Mouse (Mus musculus) frontal cortex, adult 2 months (tissue): Measurements from ENCODE around the gene Syn3. TPM values are rescaled to one million over a fixed set of nuclear protein-coding genes. Genes with fewer than 3 reads are reported as not detected.
"Not testable (repeated sequence)": the region's sequence is repeated elsewhere in the genome, so short reads cannot be mapped to it uniquely, and the experiment has no call there.

Experiments
- DNase-seq, 2 experiments: peaks; one replicate each; pipeline ENCODE4 v3.0.0; 2022; ENCODE audit warnings: low spot score in 1 of 2; ENCODE audit errors: extremely low spot score in 1 of 2
- polyA plus RNA-seq: library from polyadenylated mRNA; depleted of rRNA; stranded (reverse); fragments of >200 nt; gene quantifications from 2 replicates; pipeline ENCODE4 v1.2.3, GENCODE M21; 2012

Gene Syn3
- polyA plus RNA-seq, 1 experiment = 10.4 TPM

DNA sequence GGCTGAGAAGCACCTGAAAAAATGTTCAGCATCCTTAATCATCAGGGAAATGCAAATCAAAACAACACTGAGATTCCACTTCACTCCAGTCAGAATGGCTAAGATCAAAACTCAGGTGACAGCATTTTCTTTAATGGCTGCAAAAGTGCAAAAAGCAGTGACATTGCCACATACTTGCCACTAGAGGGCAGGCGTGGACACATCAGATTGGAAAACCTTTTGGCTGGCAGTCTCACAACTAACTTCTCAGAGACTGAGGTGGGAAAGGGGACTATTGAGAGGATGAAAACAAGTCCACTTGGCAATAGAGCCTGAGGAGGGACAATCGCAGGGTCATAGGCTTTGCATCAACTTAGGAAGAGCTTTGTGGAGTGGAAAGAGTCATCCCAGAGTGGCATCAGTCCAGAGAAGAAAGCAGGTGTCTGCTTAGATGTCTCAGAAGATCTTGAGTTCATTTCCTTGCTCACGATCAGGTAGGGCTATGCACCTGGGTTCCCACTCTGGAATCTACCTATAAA, 25.0 kb downstream of the Syn3 start:
- peak in 1 of 2 experiments; percentile 73 for DNase-seq

GRCm38 (mm10) chr10:86468612-86469546, 29.8 kb downstream of the Syn3 start:
- DNase-seq = no peak

- peak; percentile 41 to 93 for DNase-seq
Measured at GRCm38 (mm10) chr10:86463538-86464199, 35.0 kb downstream of the Syn3 start.

DNA sequence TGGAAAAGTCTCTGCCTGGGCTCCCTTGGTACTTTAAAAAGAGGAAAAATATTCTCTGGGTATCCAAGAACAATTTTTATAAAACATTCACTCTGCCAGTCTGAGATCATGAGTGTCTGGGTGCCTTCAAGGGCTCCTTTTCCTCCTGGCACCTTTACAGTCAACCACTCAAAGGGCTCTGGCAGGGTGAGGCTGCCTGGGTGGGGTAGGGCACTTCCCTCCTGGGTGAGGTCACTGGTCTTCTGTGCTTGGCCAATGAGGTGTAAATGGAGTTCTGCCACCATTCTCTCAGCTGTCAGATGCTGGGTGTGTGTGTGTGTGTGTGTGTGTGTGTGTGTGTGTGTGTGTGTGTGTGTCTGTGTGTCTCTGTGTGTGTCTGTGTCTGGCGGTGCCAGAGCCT, 39.1 kb downstream of the Syn3 start:
- no peak for DNase-seq

DNA sequence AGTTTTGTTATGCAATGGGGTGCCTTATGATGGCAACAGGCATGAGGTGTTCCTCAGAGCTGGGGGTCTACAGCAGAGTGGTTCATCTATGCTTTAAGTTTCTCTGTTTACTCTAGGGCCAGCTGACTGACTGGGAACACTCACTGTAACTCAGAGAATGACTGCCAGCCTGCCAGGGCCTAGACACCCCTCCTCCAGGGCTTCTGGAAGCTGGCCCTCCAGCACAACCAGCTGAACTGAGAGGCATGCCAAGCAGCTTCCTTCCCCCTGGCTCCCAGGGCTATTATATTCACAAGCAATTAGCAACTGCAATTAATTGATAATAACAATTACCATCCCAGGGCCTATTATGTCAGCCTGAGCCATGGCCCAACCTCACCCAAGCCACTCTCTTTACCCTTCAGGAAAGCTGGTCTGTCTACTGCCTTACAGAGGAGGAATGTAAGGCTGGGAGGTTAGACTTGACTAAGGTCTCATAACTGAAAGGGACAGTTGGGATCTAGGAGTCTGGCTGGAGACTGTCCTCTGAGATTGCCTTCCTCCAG, 41.0 kb downstream of the Syn3 start:
- peak; percentile 49 to 50 for DNase-seq

DNA sequence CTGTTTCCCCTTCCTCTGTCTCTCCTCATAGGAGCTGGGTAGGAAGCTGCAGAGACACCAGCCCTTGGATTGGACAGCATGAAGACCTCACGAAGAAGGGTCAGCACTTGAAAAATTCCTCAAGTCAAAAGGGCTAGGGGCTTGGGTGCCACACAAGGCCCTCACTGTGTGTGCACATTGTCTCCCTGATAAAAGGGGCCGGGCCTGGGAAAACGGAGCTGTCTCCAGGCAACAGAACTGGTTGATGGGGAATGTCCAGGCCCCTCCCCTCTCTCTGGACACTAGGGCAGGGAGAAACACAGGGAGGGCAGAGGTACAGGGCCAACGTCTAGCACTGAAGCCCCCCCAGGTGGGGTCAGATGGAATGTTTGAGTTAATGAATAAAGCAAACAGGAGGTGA, 41.5 kb downstream of the Syn3 start:
- peak in 1 of 2 experiments; percentile 37 for DNase-seq

- no peak for DNase-seq
Measured at GRCm38 (mm10) chr10:86455296-86456055, 43.2 kb downstream of the Syn3 start.

- peak in 1 of 2 experiments; percentile 79 for DNase-seq
Measured at GRCm38 (mm10) chr10:86452326-86452995, 46.2 kb downstream of the Syn3 start.

- no peak for DNase-seq
Measured at GRCm38 (mm10) chr10:86451294-86451693, 47.4 kb downstream of the Syn3 start.

DNA sequence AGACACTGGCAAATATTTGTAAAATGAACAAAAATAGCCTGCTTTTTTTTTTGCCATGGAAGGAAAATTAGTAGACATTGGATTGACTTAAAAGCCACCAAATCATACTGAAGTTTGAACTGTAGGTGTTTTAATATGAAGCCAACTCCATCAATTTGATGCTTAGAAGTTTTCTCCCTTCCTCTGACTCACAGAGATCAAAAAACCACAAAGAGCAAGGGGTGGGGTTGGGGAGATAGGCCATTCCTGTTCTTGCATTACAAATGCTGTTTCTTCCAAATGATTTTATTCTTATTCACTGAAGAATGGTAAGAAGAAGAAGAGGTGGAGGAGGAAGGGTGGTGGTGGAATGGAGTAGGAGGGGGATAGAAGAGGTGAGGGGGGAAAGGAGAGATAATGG, 52.0 kb downstream of the Syn3 start:
- no peak for DNase-seq

DNA sequence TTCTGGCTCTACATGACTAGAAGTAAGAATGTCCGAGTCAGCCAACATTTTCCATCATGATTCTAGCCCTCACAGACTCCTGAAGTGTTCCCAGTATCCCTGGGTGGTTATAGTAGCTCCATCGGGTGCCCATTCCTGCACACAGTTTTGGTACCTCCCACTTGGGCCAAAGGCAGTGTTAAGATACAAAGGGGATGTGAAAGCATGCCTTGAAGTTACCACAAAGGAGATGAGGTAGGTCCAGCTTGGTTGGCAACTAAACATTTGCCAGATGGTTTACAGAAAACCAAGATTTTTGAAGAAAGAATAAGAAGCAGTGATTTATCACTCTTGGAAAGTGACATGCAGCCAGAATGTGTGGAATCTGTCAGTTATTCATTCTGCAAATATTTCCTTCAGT, 53.5 kb downstream of the Syn3 start:
- no peak for DNase-seq

DNA sequence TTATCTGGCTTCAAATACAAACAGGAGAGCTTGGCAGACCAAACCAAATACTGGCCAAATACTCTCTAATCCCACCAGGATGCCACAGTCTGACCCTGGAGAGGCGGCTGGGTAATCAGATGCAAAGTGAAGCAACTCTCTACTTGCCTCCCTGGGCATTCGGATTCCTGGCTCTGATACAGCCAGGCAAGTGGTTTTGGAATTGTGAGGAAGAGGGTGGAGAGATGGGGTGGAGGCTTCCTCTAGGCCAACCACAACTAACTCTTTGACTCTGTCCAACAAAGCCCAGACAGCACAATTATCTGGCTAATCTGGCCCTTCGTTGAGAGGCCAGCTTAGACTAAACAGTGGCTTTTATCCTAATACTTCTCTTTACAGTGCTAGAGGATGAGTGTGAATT, 54.0 kb downstream of the Syn3 start:
- DNase-seq = no peak

- DNase-seq = no peak
Measured at GRCm38 (mm10) chr10:86441765-86442164, 56.9 kb downstream of the Syn3 start.

DNA sequence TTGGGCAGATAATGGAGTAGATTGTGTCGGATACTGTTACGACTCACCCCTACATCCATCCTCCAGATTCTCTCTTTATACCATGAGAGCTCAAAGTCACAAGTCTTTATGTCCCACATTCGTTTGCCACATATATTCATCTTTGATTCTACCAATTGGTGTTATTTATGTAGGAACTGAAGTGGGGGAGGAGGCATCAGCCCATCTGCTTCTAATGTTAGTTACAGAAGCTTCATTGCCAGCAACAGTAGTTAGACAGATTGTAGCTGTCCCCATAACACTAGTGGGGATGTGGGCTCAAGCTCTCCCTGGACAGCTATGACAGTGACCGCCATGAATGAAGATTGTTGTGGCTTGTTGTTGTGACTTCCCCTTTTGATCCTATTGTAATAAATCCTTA, 59.1 kb downstream of the Syn3 start:
- DNase-seq = peak; percentile 21 to 42

- no peak for DNase-seq
Measured at GRCm38 (mm10) chr10:86437294-86437693, 61.4 kb downstream of the Syn3 start.

DNA sequence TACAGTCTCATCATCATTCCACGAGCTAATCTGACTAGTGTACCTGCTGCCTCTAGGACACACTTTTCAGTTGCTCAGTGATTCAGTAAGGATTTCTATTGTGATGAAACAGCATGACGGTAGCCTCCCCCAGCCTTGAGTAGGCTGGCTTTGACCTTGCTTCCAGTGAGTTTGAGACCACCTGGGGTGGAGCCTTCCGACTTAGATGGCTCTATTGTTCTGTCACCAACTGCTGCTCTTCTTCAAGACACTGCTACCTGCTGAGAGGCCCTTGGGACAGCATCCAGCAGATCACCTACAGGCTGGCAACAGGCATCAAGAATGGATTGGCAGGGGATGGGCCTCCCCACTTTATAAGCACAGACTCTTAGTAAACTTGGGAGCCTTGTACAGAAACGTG, 63.7 kb downstream of the Syn3 start:
- DNase-seq = not testable (repeated sequence)

GRCm38 (mm10) chr10:86429651-86430050, 69.0 kb downstream of the Syn3 start:
- DNase-seq = no peak

GRCm38 (mm10) chr10:86427956-86428355, 70.7 kb downstream of the Syn3 start:
- DNase-seq = no peak

DNA sequence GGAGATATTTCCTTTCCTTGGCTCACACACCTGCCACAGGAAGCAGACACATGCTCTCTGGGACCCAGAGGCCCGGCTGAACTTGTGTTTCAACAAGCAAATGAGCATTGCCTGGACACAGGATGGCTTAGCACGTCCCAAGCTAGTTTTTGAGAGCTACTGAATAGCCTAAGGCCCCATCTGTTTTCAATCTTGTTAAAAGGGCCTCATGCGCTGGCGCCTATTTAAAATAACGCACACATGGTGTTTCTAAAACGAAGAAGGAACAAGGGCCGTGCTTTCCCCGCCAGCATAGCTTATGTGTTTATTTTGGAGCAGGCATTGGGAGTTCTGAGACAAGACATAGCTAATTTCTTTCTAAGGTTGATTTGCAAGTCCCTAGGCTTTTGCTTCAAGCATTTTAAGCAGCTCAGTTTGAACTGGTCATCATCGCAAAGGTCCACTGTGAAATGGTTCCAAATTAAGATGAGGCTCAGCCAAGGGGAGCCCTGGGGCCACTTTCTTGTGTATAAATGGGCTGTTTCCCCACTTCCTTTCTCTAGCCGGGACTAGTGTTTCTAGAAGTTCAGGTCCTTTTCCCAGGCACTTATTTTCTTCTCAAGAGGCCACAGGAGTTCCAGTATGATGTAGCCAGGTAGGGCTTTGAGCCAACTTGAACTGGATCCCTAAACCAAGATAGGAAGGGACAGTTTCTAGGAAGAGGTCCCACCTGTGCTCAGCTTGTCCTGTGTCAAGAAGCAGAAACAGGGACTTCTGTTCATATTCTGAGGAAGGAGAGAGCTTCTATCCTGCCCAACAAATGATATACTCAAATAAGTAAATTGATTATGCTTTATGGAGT, 72.8 kb downstream of the Syn3 start:
- DNase-seq = peak in 1 of 2 experiments; percentile 39
